Mouse (Mus musculus): ENCODE measurements around the gene D130052B06Rik.

GRCm38 (mm10) chr11:33570413-33570812 lies 28.7 kb upstream of the D130052B06Rik start:
- TF ChIP-seq POLR2A (IDR thresholded peaks at IDR 0.05; ENCODE audit: extremely low read depth, insufficient read depth, low read length) (no peak), CTCF (IDR thresholded peaks at IDR 0.05; ENCODE audit: low read depth, low read length) (no peak)

Measured in liver, adult 2 months (tissue).